Mouse (Mus musculus) limb, embryonic 11.5 days (tissue): ENCODE data around the gene Tmem37. TPM values are rescaled to one million over a fixed set of nuclear protein-coding genes. Genes with fewer than 3 reads are reported as not detected.
A peak's percentile ranks its signal among the peaks of the same experiment; 100 is the strongest.

ENCODE experiments used
- ATAC-seq: fragments of 200-750 bp; cut with Nextera tagmentation; 2 replicates; pipeline ENCODE4 v1.8.0; 2017; ENCODE audit warnings: low read depth; ENCODE audit not compliant: insufficient number of reproducible peaks, low FRiP score, low TSS enrichment
- DNase-seq: peaks from one replicate; pipeline ENCODE4 v3.0.0-alpha.2; 2015; ENCODE audit warnings: low spot score
- H3K27ac ChIP-seq: fragments of 300-500 bp; sonication (generic); replicated peaks from 2 replicates; pipeline ENCODE4 v1.5.1; 2014; ENCODE audit warnings: low read depth, mild to moderate bottlenecking, low read length
- H3K27me3 ChIP-seq: fragments of 300-500 bp; sonication (generic); 2 replicates; pipeline ENCODE4 v1.6.1; 2014; ENCODE audit warnings: mild to moderate bottlenecking, low read length, mixed read lengths; ENCODE audit not compliant: control insufficient read depth, insufficient read depth
- H3K36me3 ChIP-seq: fragments of 300-500 bp; sonication (generic); 2 replicates; pipeline ENCODE4 v1.6.1; 2014; ENCODE audit warnings: mild to moderate bottlenecking, low read length, moderate library complexity, mixed read lengths; ENCODE audit not compliant: control insufficient read depth, insufficient read depth
- H3K4me1 ChIP-seq: fragments of 300-500 bp; sonication (generic); 2 replicates; pipeline ENCODE4 v1.6.1; 2014; ENCODE audit warnings: low read length, mixed read lengths; ENCODE audit not compliant: control insufficient read depth, insufficient read depth
- H3K4me2 ChIP-seq: fragments of 300-500 bp; sonication (generic); 2 replicates; pipeline ENCODE4 v1.6.1; 2014; ENCODE audit warnings: low read depth, mild to moderate bottlenecking, moderate library complexity; ENCODE audit not compliant: severe bottlenecking
- H3K4me3 ChIP-seq: fragments of 300-500 bp; sonication (generic); 2 replicates; pipeline ENCODE4 v1.5.1; 2014; ENCODE audit warnings: low read depth, low read length
- H3K9ac ChIP-seq: fragments of 300-500 bp; sonication (generic); 2 replicates; pipeline ENCODE4 v1.6.1; 2014; ENCODE audit warnings: mild to moderate bottlenecking, low read length
- H3K9me3 ChIP-seq: fragments of 300-500 bp; sonication (generic); 2 replicates; pipeline ENCODE4 v1.6.1; 2016; ENCODE audit warnings: low read length; ENCODE audit not compliant: control insufficient read depth
- WGBS: fragments of 180-500 bp; shearing (Covaris S2); extraction: QIAGEN DNeasy Blood & Tissue Kit; methylation state at CpG from one replicate; pipeline ENCODE4 v1.1.7; 2014; 5-methylcytosine and 5-hydroxymethylcytosine counted together
- polyA plus RNA-seq: library from polyadenylated mRNA; unstranded; fragments of >200 nt; fragmentation: Nextera tagmentation; extraction: Ambion mirVana; gene quantifications from 2 replicates; pipeline ENCODE4 v1.2.1, GENCODE M21; 2014

Tmem37 gene
- polyA plus RNA-seq, 1 experiment from 2014 or later: 2.5 TPM

GRCm38 (mm10) chr1:120038594-120038993 lies 35.3 kb downstream of the Tmem37 start:
- Histone ChIP-seq H3K9ac (no peak overlapping the region), H3K27me3 (no peaks in the 10 kb centered on the region), H3K4me1 (no peaks in the 10 kb centered on the region), H3K36me3 (no peaks in the 10 kb centered on the region), H3K9me3 (no peaks in the 10 kb centered on the region), H3K4me3 (no peak overlapping the region), H3K27ac (no peak overlapping the region), H3K4me2 (no peak overlapping the region)
- WGBS: 88% methylated on average over 9 of the region's 9 CpGs
- no peak for DNase-seq
- no peak for ATAC-seq

DNA sequence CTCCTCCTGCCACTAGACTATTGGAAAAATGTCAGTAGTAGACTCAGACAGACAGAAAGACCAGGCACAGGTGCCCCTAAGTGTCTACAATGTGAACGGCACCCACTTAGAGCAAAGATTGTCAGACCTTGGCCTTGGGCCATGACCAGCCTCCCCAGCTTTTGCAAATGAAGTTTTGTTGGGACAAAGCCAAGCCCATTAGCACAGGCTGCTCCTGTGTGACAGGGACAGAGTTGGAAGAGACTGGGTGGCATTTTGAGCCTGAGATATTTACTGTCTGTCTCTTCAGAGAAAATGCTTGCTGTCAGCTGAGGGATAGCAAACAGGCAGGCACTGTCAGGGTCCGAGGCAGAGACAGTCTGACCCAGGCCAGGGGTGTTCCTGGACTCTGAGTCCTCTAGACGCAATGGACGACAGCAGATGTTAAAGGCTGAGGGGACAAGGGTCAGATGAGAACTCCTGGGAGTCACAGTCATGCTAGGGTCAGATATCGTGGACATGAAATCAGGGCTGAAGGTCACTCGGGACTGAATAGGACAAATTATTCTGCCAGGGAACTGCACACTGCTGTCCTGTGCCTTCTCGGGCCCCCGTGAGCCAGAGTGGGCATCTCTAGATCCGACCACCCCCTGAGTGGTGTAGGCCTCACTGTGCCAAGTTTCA lies 36.7 kb downstream of the Tmem37 start:
- Histone ChIP-seq H3K9me3 (no peaks in the 10 kb centered on the region), H3K9ac (no peak overlapping the region), H3K4me2 (no peak overlapping the region), H3K4me1 (no peaks in the 10 kb centered on the region), H3K27me3 (no peaks in the 10 kb centered on the region), H3K27ac (no peak overlapping the region), H3K4me3 (no peak overlapping the region), H3K36me3 (no peaks in the 10 kb centered on the region)
- ATAC-seq: no peak
- DNase-seq: no peak
- 80% methylated on average over 9 of the region's 9 CpGs for WGBS

- Histone ChIP-seq H3K27ac (no peak overlapping the region), H3K36me3 (no peaks in the 10 kb centered on the region), H3K4me1 (no peaks in the 10 kb centered on the region), H3K27me3 (no peaks in the 10 kb centered on the region), H3K4me3 (no peak overlapping the region), H3K9ac (no peak overlapping the region), H3K4me2 (no peak overlapping the region), H3K9me3 (no peaks in the 10 kb centered on the region)
- DNase-seq (no peak), ATAC-seq (no peak)
- WGBS: 83% methylated on average over 7 of the region's 7 CpGs
Measured at GRCm38 (mm10) chr1:120035456-120036034, 38.3 kb downstream of the Tmem37 start.

GRCm38 (mm10) chr1:120034793-120035192 lies 39.1 kb downstream of the Tmem37 start:
- Histone ChIP-seq H3K36me3 (no peaks in the 10 kb centered on the region), H3K4me3 (no peak overlapping the region), H3K9me3 (no peaks in the 10 kb centered on the region), H3K9ac (no peak overlapping the region), H3K27ac (no peak overlapping the region), H3K4me2 (no peak overlapping the region), H3K27me3 (no peaks in the 10 kb centered on the region), H3K4me1 (no peaks in the 10 kb centered on the region)
- ATAC-seq (no peak), DNase-seq (no peak)
- 68% methylated on average over 1 of the region's 1 CpGs for WGBS

DNA sequence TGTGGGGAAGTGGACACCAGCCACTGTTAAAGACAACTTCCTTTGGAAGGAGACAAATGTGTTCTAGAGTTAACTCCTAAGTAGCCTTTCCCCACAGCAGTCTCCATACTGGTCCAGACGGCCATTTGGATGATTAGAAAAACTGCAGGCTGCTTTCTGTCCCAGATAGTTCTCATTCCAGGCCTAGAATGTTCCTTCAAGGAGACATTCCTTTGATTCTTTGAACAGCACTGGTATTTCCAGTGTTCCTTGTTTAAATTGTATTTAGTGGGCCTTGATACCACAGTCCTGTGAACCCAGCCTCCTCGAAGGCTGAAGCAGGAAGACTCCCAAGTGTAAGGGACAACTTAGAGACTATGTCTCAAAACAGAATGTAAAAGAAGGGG lies 40.4 kb downstream of the Tmem37 start:
- DNase-seq (no peak), ATAC-seq (no peak)
- Histone ChIP-seq H3K27me3 (no peaks in the 10 kb centered on the region), H3K4me3 (no peak overlapping the region), H3K4me2 (no peak overlapping the region), H3K4me1 (no peaks in the 10 kb centered on the region), H3K36me3 (no peaks in the 10 kb centered on the region), H3K9ac (no peak overlapping the region), H3K27ac (no peak overlapping the region), H3K9me3 (no peaks in the 10 kb centered on the region)
- WGBS: 76% methylated on average over 2 of the region's 2 CpGs

DNA sequence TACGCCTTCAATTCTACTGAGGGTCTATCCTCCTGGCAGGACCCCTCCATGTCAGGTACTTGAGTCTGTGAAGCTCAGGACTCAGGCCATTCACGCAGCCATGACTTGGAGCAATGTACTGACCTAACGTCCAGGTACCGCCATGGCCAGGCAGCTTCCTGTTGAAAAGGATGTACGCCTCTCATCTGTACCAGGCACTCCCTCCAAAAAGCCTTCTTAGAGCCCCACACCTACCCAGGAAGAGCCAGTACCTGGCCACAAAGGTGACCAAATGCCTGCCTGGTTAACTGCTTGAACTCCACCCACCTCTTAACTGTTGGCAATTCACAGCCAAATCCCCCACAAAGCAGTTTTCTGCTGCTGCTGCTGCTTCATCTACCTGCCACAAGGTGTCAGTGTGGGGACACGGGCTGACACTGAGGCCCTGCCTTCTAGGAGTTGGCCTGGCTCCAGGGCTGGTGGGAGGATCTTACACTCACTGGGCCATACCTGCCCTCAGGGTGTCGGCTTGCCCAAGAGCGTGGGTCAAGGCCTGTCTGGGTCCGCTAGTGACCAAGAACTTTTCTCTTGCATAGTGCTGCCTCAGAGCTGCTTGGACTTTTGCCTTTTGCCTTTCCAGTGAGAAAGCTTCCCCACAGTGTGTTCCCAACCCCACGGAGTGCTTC lies 40.9 kb downstream of the Tmem37 start:
- Histone ChIP-seq H3K9ac (no peak overlapping the region), H3K4me2 (no peak overlapping the region), H3K9me3 (no peaks in the 10 kb centered on the region), H3K36me3 (no peaks in the 10 kb centered on the region), H3K4me3 (no peak overlapping the region), H3K27me3 (no peaks in the 10 kb centered on the region), H3K4me1 (no peaks in the 10 kb centered on the region), H3K27ac (no peak overlapping the region)
- peak; percentile 82 for DNase-seq
- ATAC-seq: peak; percentile 71; the same call in 1 of the 2 replicates
- WGBS: 48% methylated on average over 10 of the region's 10 CpGs

DNA sequence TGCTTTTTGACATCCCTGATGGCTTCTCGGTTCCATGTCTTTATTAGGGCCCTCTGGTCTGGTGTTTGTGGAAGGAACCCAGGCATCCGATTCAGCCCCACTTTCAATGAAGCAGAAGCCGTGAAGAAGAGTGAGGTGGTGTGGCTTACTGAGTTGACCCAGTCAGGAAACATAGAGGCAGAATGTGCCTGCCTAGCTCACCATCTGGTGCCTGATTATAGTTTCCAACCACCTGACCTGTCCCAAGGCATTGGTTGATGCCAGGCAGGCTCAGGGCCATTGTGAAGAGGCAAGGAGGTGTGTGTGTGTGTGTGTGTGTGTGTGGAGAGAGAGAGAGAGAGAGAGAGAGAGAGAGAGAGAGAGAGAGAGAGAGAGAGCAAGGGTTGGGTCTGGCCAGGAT lies 43.4 kb downstream of the Tmem37 start:
- no peaks in the 10 kb centered on the region for H3K4me1 ChIP-seq
- H3K9ac ChIP-seq: no peak overlapping the region
- ATAC-seq (no peak), DNase-seq (no peak)
- WGBS: 86% methylated on average over 3 of the region's 3 CpGs
- no peaks in the 10 kb centered on the region for H3K36me3 ChIP-seq
- no peak overlapping the region for H3K4me3 ChIP-seq
- H3K4me2 ChIP-seq: no peak overlapping the region
- no peaks in the 10 kb centered on the region for H3K27me3 ChIP-seq
- no peak overlapping the region for H3K27ac ChIP-seq
- H3K9me3 ChIP-seq: no peaks in the 10 kb centered on the region

DNA sequence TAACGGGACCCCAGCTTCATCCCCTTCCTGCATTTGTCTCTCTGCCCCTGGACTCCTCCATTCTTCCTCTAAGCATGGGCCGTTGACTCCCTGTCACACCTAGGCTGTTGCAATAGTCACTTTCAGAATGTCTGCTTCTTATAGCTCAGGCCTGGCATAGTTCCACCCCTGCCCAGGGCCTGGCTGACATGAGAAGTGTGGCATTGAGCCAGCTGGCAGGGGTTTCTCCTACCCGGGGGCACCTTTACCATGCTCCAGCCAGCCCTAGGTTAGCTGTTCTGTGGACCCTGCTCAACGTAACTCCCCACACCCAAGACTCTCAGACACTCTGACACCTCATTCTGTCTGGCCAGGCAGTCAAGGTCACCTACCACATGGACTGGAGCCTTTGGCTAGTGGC lies 46.2 kb downstream of the Tmem37 start:
- Histone ChIP-seq H3K4me3 (no peak overlapping the region), H3K27me3 (no peaks in the 10 kb centered on the region), H3K27ac (no peak overlapping the region), H3K4me1 (no peaks in the 10 kb centered on the region), H3K9ac (no peak overlapping the region), H3K4me2 (no peak overlapping the region), H3K36me3 (no peaks in the 10 kb centered on the region), H3K9me3 (no peaks in the 10 kb centered on the region)
- WGBS: 74% methylated on average over 4 of the region's 4 CpGs
- ATAC-seq (no peak), DNase-seq (no peak)
